Mouse (Mus musculus) intestine, embryonic 15.5 days (tissue): Measurements from ENCODE around the gene Pip5kl1. TPM values are rescaled to one million over a fixed set of nuclear protein-coding genes. Genes with fewer than 3 reads are reported as not detected.
A peak's percentile ranks its signal among the peaks of the same experiment; 100 is the strongest.

Source experiments
- ATAC-seq: fragments of 200-750 bp; cut with Nextera tagmentation; 2 replicates; pipeline ENCODE4 v1.8.0; 2017; ENCODE audit warnings: moderate TSS enrichment, moderate library complexity
- H3K27ac ChIP-seq: fragments of 300-500 bp; sonication (generic); 2 replicates; pipeline ENCODE4 v1.5.1; 2015; ENCODE audit warnings: mild to moderate bottlenecking, inconsistent platforms
- H3K27me3 ChIP-seq: fragments of 300-500 bp; sonication (generic); replicated peaks from 2 replicates; pipeline ENCODE4 v1.6.1; 2015; ENCODE audit warnings: inconsistent platforms
- H3K36me3 ChIP-seq: fragments of 300-500 bp; sonication (generic); 2 replicates; pipeline ENCODE4 v1.6.1; 2015; ENCODE audit warnings: inconsistent platforms
- H3K4me1 ChIP-seq: fragments of 300-500 bp; sonication (generic); replicated peaks from 2 replicates; pipeline ENCODE4 v1.6.1; 2015; ENCODE audit warnings: inconsistent platforms
- H3K4me2 ChIP-seq: fragments of 300-500 bp; sonication (generic); replicated peaks from 2 replicates; pipeline ENCODE4 v1.6.1; 2015; ENCODE audit warnings: mild to moderate bottlenecking, inconsistent platforms
- H3K4me3 ChIP-seq: fragments of 300-500 bp; sonication (generic); replicated peaks from 2 replicates; pipeline ENCODE4 v1.5.1; 2015; ENCODE audit warnings: inconsistent platforms
- H3K9ac ChIP-seq: fragments of 300-500 bp; sonication (generic); 2 replicates; pipeline ENCODE4 v1.6.1; 2015; ENCODE audit warnings: inconsistent platforms
- H3K9me3 ChIP-seq: fragments of 300-500 bp; sonication (generic); 2 replicates; pipeline ENCODE4 v1.6.1; 2016; ENCODE audit warnings: inconsistent platforms
- WGBS: fragments of 180-500 bp; shearing (Covaris S2); methylation state at CpG from one replicate; pipeline ENCODE4 v1.1.7; 2015; 5-methylcytosine and 5-hydroxymethylcytosine counted together
- polyA plus RNA-seq: library from polyadenylated mRNA; unstranded; fragments of >200 nt; fragmentation: Nextera tagmentation; extraction: Ambion mirVana; gene quantifications from 2 replicates; pipeline ENCODE4 v1.2.1, GENCODE M21; 2015

The Pip5kl1 gene
- polyA plus RNA-seq, 1 experiment from 2014 or later, result 0.69 TPM

DNA sequence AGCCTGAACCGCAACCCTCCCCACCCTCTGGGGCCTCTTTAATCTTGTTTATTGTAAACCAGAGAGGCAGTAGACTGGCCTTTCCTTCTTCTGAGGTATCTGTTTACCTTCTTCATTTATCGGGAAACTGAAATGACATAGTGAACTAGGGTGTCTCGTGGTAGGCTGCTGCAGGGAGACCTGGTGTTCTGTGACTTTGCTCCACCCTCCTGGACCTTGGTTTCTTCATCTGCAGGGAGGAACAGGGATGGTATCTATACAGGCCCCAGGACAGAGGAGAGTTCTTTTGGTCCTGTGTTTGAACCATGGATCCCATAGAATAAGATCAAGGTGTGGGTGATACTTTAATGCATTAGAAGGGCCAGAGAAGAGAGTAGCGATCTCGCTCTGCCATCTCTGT, 23.4 kb upstream of the Pip5kl1 start:
- WGBS, result 62% methylated on average over 5 of the region's 5 CpGs
- Histone ChIP-seq H3K9ac (no peak overlapping the region), H3K27me3 (no peaks in the 10 kb centered on the region), H3K36me3 (no peaks in the 10 kb centered on the region), H3K4me2 (no peak overlapping the region), H3K27ac (peak overlapping the region; percentile 23; the same call in 1 of the 2 replicates), H3K4me3 (no peak overlapping the region), H3K4me1 (peaks cover 37% of the 10 kb centered on the region), H3K9me3 (no peaks in the 10 kb centered on the region)
- peak; percentile 50 for ATAC-seq

GRCm38 (mm10) chr2:32553592-32554148, 20.9 kb upstream of the Pip5kl1 start:
- H3K4me1 ChIP-seq, result peaks cover 32% of the 10 kb centered on the region
- ATAC-seq, result no peak
- no peak overlapping the region for H3K4me2 ChIP-seq
- no peaks in the 10 kb centered on the region for H3K9me3 ChIP-seq
- no peak overlapping the region for H3K9ac ChIP-seq
- H3K27me3 ChIP-seq, result no peaks in the 10 kb centered on the region
- 77% methylated on average over 7 of the region's 7 CpGs for WGBS
- no peak overlapping the region for H3K27ac ChIP-seq
- H3K4me3 ChIP-seq, result no peak overlapping the region
- H3K36me3 ChIP-seq, result no peaks in the 10 kb centered on the region

DNA sequence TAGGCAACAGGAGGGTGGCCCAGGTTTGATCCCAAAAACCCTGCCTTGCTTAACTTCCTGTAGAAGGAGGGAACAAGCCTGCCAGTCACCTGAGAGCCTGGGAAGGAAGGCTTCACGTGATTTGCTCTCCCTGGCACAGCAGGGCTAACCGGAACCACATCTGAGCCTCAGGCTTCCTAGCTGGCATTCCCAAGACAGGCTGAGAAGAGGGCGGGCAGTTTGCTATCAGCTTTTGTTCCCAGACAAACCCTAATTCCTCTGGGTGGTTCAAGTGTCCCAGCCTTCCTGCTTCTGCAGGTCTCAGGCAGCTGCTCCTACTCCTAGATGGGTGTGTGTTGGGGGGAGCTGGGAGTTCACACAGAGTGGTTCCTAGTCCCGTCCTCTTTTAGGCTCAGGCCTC, 19.1 kb upstream of the Pip5kl1 start:
- H3K27me3 ChIP-seq, result no peaks in the 10 kb centered on the region
- H3K4me3 ChIP-seq, result no peak overlapping the region
- no peak overlapping the region for H3K4me2 ChIP-seq
- no peaks in the 10 kb centered on the region for H3K9me3 ChIP-seq
- H3K4me1 ChIP-seq, result peaks cover 15% of the 10 kb centered on the region
- ATAC-seq, result no peak
- peaks cover 4% of the 10 kb centered on the region; the same call in 1 of the 2 replicates for H3K36me3 ChIP-seq
- H3K27ac ChIP-seq, result 0 out of 2 replicates have a peak overlapping the region, but pooled peaks have one; percentile 6
- no peak overlapping the region for H3K9ac ChIP-seq
- WGBS, result 47% methylated on average over 4 of the region's 4 CpGs

- no peak for ATAC-seq
- H3K4me1 ChIP-seq, result peaks cover 11% of the 10 kb centered on the region; the same call in 1 of the 2 replicates
- 0 out of 2 replicates have a peak overlapping the region, but pooled peaks have one; percentile 6 for H3K27ac ChIP-seq
- H3K9ac ChIP-seq, result peak overlapping the region; percentile 13; the same call in 1 of the 2 replicates
- no peaks in the 10 kb centered on the region for H3K9me3 ChIP-seq
- peaks cover 4% of the 10 kb centered on the region; the same call in 1 of the 2 replicates for H3K36me3 ChIP-seq
- no peak overlapping the region for H3K4me3 ChIP-seq
- 78% methylated on average over 7 of the region's 7 CpGs for WGBS
- H3K27me3 ChIP-seq, result no peaks in the 10 kb centered on the region
- no peak overlapping the region for H3K4me2 ChIP-seq
Observed at GRCm38 (mm10) chr2:32556019-32556418, 18.6 kb upstream of the Pip5kl1 start.

GRCm38 (mm10) chr2:32559570-32559969, 15.0 kb upstream of the Pip5kl1 start:
- Histone ChIP-seq H3K27me3 (no peaks in the 10 kb centered on the region), H3K4me2 (no peak overlapping the region), H3K36me3 (peaks cover 14% of the 10 kb centered on the region), H3K4me1 (peaks cover 6% of the 10 kb centered on the region; the same call in 1 of the 2 replicates), H3K9me3 (no peaks in the 10 kb centered on the region), H3K27ac (peak overlapping the region; percentile 13; the same call in 1 of the 2 replicates), H3K4me3 (no peak overlapping the region), H3K9ac (no peak overlapping the region)
- 69% methylated on average over 5 of the region's 5 CpGs for WGBS
- ATAC-seq, result peak; percentile 75

- 32% methylated on average over 4 of the region's 4 CpGs for WGBS
- Histone ChIP-seq H3K4me1 (peaks cover 4% of the 10 kb centered on the region; the same call in 1 of the 2 replicates), H3K36me3 (peaks cover 36% of the 10 kb centered on the region), H3K27me3 (no peaks in the 10 kb centered on the region), H3K27ac (no peak overlapping the region), H3K9me3 (no peaks in the 10 kb centered on the region), H3K4me2 (no peak overlapping the region), H3K9ac (no peak overlapping the region), H3K4me3 (no peak overlapping the region)
- 0 out of 2 replicates have a peak, but pooled peaks have one; percentile 7 for ATAC-seq
Observed at GRCm38 (mm10) chr2:32566536-32567063, 8.0 kb upstream of the Pip5kl1 start.

DNA sequence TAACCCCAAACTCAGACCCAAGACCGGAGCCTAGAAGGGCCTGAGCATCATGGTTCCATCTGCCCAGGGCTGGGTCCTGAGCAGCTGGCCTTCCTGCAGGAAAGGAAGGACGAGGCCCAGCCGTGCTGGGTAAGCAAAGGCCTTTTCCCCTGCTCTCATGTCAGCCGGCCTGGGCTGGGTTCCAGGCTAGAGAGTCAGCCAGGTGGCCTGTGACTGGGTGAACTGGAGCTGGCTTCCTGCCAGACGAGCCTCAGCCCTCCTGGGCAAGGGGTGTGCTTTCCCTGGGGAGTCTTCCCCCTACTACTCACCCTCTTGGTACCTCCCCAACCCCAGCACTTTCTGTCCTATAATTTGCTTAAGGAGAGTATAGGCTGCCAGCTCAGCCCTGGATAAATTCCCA, 6.4 kb upstream of the Pip5kl1 start:
- Histone ChIP-seq H3K4me1 (peaks cover 11% of the 10 kb centered on the region; the same call in 1 of the 2 replicates), H3K27me3 (no peaks in the 10 kb centered on the region), H3K4me2 (no peak overlapping the region), H3K27ac (no peak overlapping the region), H3K9ac (no peak overlapping the region), H3K4me3 (no peak overlapping the region), H3K36me3 (peaks cover 36% of the 10 kb centered on the region), H3K9me3 (no peaks in the 10 kb centered on the region)
- 55% methylated on average over 5 of the region's 5 CpGs for WGBS
- no peak for ATAC-seq

DNA sequence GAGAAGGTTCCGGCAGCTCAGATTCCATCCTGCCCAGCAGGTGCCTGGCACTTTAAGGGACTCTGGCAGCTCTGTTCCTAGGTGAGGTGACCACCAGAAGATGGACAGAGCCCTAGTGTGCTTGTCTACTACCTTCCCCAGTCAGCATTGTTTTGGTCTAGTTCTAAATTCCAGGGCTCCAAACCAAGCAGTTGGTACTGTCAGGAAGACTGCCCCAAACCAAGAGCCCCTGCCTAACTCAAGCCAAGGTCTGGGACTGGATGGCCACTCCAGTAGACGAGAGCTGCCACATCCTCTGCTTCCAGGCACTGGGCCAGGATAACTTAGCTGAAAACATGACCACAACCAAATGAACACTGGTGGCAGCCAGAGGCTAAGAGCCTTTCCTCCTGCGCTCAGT, 5.7 kb upstream of the Pip5kl1 start:
- no peak overlapping the region for H3K4me2 ChIP-seq
- H3K9me3 ChIP-seq, result no peaks in the 10 kb centered on the region
- no peak for ATAC-seq
- no peak overlapping the region for H3K4me3 ChIP-seq
- no peaks in the 10 kb centered on the region for H3K27me3 ChIP-seq
- no peak overlapping the region for H3K27ac ChIP-seq
- peaks cover 33% of the 10 kb centered on the region for H3K36me3 ChIP-seq
- WGBS, result 90% methylated on average over 3 of the region's 3 CpGs
- H3K9ac ChIP-seq, result no peak overlapping the region
- H3K4me1 ChIP-seq, result peaks cover 11% of the 10 kb centered on the region; the same call in 1 of the 2 replicates

DNA sequence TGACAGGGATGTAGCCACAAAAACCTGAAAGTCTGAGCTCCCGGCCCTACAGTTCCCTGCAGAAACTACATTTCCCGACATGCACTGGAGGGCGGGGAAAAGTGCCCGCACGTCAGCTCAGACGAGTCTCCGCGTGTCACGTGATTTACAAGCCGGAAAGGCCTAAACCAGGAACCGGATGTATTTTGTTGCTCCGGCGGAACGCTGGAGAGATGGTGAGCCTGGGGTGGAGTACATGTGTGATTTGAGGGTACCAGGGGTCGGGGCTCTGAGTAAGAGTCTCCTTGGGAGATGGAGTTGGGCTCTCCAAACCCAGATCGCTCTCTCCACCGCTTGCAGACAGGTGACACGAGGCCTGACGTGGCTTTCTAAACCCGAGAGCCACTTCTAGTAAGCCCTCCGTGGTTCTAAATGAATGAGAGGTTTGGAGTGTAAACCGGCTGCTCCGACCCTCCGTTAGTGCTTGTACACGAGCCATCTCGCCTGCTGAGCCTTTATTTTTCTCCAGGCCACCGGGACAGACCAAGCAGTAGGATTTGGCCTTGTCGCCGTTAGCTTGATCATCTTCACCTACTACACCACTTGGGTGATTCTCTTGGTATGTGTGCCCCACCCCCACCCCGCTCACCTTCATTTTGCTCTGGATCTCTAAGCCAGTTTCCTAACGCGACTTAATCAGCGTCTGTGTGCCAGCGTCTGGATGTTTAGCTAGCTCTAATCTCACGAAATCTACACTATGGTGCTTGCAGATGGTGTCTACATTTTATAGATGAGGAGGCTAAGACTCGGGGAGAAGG, 3.7 kb upstream of the Pip5kl1 start, which contains the start of gene Dpm2:
Gene Dpm2, plus strand, starts transcription at position 161 of the 797 bp plus-strand sequence.
- ATAC-seq, result peak; percentile 84
- peaks cover 19% of the 10 kb centered on the region for H3K4me1 ChIP-seq
- peaks cover 20% of the 10 kb centered on the region for H3K36me3 ChIP-seq
- no peak within 1 kb of the TSS for H3K27ac ChIP-seq
- no peaks in the 10 kb centered on the region for H3K9me3 ChIP-seq
- H3K27me3 ChIP-seq, result 0 out of 2 replicates have a peak, but pooled peaks cover 3% of the 10 kb centered on the region
- peak within 1 kb of the TSS; percentile 51 for H3K4me3 ChIP-seq
- peak within 1 kb of the TSS; percentile 57 for H3K9ac ChIP-seq
- under 1% methylated on average over 36 of the region's 36 CpGs for WGBS
- H3K4me2 ChIP-seq, result peak within 1 kb of the TSS; percentile 75

- Histone ChIP-seq H3K4me3 (no peak overlapping the region), H3K27me3 (0 out of 2 replicates have a peak, but pooled peaks cover 3% of the 10 kb centered on the region), H3K36me3 (peaks cover 15% of the 10 kb centered on the region), H3K27ac (no peak overlapping the region), H3K4me2 (peak overlapping the region; percentile 22; the same call in 1 of the 2 replicates), H3K9me3 (no peaks in the 10 kb centered on the region), H3K9ac (no peak overlapping the region), H3K4me1 (peaks cover 19% of the 10 kb centered on the region)
- no peak for ATAC-seq
- 91% methylated on average over 11 of the region's 11 CpGs for WGBS
Observed at GRCm38 (mm10) chr2:32572196-32572595, 2.4 kb upstream of the Pip5kl1 start.

DNA sequence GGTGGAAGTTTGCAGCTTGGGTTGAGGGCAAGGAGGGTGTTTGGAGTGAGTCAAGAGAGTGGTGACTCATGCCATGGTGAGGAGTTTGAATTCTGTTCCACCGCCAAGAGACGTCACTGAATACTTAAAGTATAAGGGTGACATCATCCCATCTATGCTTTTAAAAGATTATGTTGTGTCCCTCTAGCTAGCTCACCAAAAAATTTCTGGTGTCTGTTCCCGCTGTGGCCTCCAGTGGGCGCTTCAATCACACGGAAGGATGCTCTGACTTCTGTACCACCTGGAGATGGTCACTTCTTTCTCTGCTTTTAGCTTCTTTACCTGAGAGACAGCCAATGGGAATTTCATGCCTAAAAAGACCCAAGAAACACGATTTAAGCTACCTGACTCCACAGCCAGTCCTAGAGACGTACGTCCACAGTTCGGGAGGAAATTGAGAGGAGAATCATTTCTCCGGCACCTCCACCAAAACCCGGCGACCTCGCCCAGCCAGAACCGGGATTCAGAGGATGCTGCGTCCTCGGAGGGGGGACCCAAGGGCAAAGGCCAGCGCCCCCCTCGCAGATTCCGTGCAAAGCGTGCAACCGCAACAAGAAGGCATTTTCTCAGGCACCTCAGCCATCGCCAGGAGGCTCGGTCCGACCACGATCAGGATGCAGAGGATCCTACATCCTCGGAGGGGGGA, 446 bp downstream of the Pip5kl1 start:
- Histone ChIP-seq H3K9me3 (no peaks in the 10 kb centered on the region), H3K4me2 (peak overlapping the region; percentile 87), H3K9ac (peak overlapping the region; percentile 46), H3K27me3 (peaks cover 21% of the 10 kb centered on the region; the same call in 1 of the 2 replicates), H3K4me1 (peaks cover 19% of the 10 kb centered on the region), H3K27ac (no peak overlapping the region), H3K36me3 (0 out of 2 replicates have a peak, but pooled peaks cover 3% of the 10 kb centered on the region), H3K4me3 (peak overlapping the region; percentile 37)
- WGBS, result 2% methylated on average over 26 of the region's 26 CpGs
- no peak for ATAC-seq
